Mouse (Mus musculus): ENCODE measurements at regions not wholly inside any gene's neighbourhood (a gene's known extent, or its start where the extent isn't known, plus 50 kb on each side); places are given as distances from the start of the nearest gene placed in this dataset.

DNA sequence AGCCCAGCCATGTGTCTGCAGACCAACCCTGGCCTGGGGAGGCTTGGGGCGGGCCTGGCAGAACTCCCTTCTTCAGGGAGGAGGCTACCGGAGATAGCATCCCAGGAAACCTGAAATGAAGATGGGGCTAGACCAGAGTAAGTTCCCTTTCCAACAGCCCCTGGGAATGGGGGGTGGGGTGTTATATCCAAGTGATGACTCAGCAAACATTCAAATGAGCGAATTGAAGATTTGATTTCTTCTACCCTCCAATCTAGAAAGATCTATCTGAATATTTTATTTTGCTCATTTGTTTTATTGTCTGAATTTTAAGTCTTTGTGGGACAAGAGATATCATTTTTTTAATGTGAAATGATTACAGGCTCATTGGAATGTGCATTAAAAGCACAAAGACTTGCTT, 185.0 kb downstream of the Gm826 start:
- no peak for TF ChIP-seq CTCF (IDR thresholded peaks at IDR 0.05; ENCODE audit: control insufficient read depth, insufficient read depth, low read length)
- TF ChIP-seq POLR2A (IDR thresholded peaks at IDR 0.05; ENCODE audit: borderline replicate concordance, control insufficient read depth, low read depth, low read length) = no peak
